15 mouse cellular contexts compared by ENCODE assay signal in genomic region chr9:42627634-42628033, GRCm38 (mm10).
DNase-seq lines count a peak whose midpoint lies in the region; ATAC-seq lines count a peak whose summit lies in the region.
"Had no signal": no experiment of that assay in that cellular context is flagged by ENCODE, and none has a peak within 500 bp of the region (broad histone marks: within the 10 kb centered on the region; RNA-seq: fewer than 3 reads in every experiment).

No protein-coding gene starts in this region.

- H3K27me3 ChIP-seq in kidney, embryonic 15.5 days: no peaks in the 10 kb centered on the region
- no peaks in the 10 kb centered on the region for H3K27me3 ChIP-seq in hindbrain, embryonic 14.5 days (ENCODE audit: control insufficient read depth, insufficient read depth, low read length)
- H3K27me3 ChIP-seq: liver, embryonic 15.5 days had no signal

- no peak overlapping the region for H3K4me3 ChIP-seq in kidney, embryonic 15.5 days (replicated peaks)
- H3K4me3 ChIP-seq in hindbrain, embryonic 14.5 days (replicated peaks; ENCODE audit: low read length): no peak overlapping the region
- H3K4me3 ChIP-seq: liver, embryonic 15.5 days had no signal

- no peak for ATAC-seq in kidney, embryonic 15.5 days (replicated peaks; ENCODE audit: low FRiP score)
- no peak for ATAC-seq in hindbrain, embryonic 14.5 days (ENCODE audit: low FRiP score)
- ATAC-seq: activated CD4-positive, CD25-positive, alpha-beta regulatory T cell, adult 4 months; intestine, postnatal 0 days had no signal

- H3K36me3 ChIP-seq in kidney, embryonic 15.5 days: no peaks in the 10 kb centered on the region
- H3K36me3 ChIP-seq in hindbrain, embryonic 14.5 days (replicated peaks; ENCODE audit: control insufficient read depth, insufficient read depth): 0 out of 2 replicates have a peak, but pooled peaks cover 11% of the 10 kb centered on the region
- H3K36me3 ChIP-seq: G1E; liver, embryonic 15.5 days had no signal

- no peak overlapping the region for H3K4me2 ChIP-seq in kidney, embryonic 15.5 days
- no peak overlapping the region for H3K4me2 ChIP-seq in hindbrain, embryonic 14.5 days (replicated peaks)
- H3K4me2 ChIP-seq: liver, embryonic 15.5 days had no signal

- 28% methylated on average over 6 of the region's 6 CpGs for WGBS in kidney, embryonic 15.5 days
- WGBS in hindbrain, embryonic 14.5 days: 23% methylated on average over 6 of the region's 6 CpGs

- peaks cover 6% of the 10 kb centered on the region; the same call in 1 of the 2 replicates for H3K4me1 ChIP-seq in kidney, embryonic 15.5 days
- H3K4me1 ChIP-seq in hindbrain, embryonic 14.5 days (replicated peaks; ENCODE audit: control insufficient read depth, insufficient read depth, low read length): peaks cover 5% of the 10 kb centered on the region; the same call in 1 of the 2 replicates
- H3K4me1 ChIP-seq: liver, embryonic 15.5 days had no signal

- no peak overlapping the region for H3K9ac ChIP-seq in kidney, embryonic 15.5 days
- H3K9ac ChIP-seq in hindbrain, embryonic 14.5 days: 0 out of 2 replicates have a peak overlapping the region, but pooled peaks have one; percentile 2
- H3K9ac ChIP-seq: liver, embryonic 15.5 days had no signal

- peak; percentile 75 to 77 for DNase-seq in cerebellum, postnatal 10 days
- DNase-seq in cerebellum, adult 11-12 months: no peak
- DNase-seq in kidney, postnatal 4 days: peak; percentile 16 to 22
- DNase-seq in 3T3-L1 (ENCODE audit: low read depth, low spot score): peak; percentile 7
- DNase-seq in hindbrain, embryonic 14.5 days (ENCODE audit: low spot score): no peak
- no peak for DNase-seq in right cerebral cortex, postnatal 14 days
- no peak for DNase-seq in right cerebral cortex, adult 2 months (ENCODE audit: low spot score in 2 of 2)
- DNase-seq: left cerebral cortex, postnatal 4 days; midbrain, embryonic 14.5 days; spleen, adult 18-20 months had no signal

- H3K9me3 ChIP-seq in kidney, embryonic 15.5 days (replicated peaks): no peaks in the 10 kb centered on the region
- H3K9me3 ChIP-seq in hindbrain, embryonic 14.5 days (ENCODE audit: control insufficient read depth, low read length): no peaks in the 10 kb centered on the region
- H3K9me3 ChIP-seq: G1E; liver, embryonic 15.5 days had no signal

- H3K27ac ChIP-seq in kidney, embryonic 15.5 days: no peak overlapping the region
- H3K27ac ChIP-seq in hindbrain, embryonic 14.5 days: no peak overlapping the region
- H3K27ac ChIP-seq: liver, embryonic 15.5 days had no signal

Comparison
In these comparisons a context has a peak if more than half of its experiments do, and no peak if none do; other contexts are left out.
1. DNase-seq: peak in cerebellum, postnatal 10 days (2 of 2), kidney, postnatal 4 days (2 of 2) and 3T3-L1 (single experiment); none in cerebellum, adult 11-12 months (single experiment), hindbrain, embryonic 14.5 days (single experiment), right cerebral cortex, postnatal 14 days (single experiment) and right cerebral cortex, adult 2 months (0 of 2).